Mouse (Mus musculus) CH12.LX (cell line): Measurements from ENCODE around the gene Gm9964. TPM values are rescaled to one million over a fixed set of nuclear protein-coding genes. Genes with fewer than 3 reads are reported as not detected.
"Not testable (repeated sequence)": the region's sequence is repeated elsewhere in the genome, so short reads cannot be mapped to it uniquely, and the experiment has no call there.

Source experiments
- DNase-seq: peaks from one replicate; pipeline ENCODE4 v3.0.0-alpha.2; 2013; ENCODE audit errors: extremely low read depth
- H3K27ac ChIP-seq: 2 replicates; pipeline ENCODE4 v1.5.1; 2012; ENCODE audit warnings: low read depth, mild to moderate bottlenecking, control low read depth, moderate library complexity; ENCODE audit not compliant: insufficient read depth
- H3K27me3 ChIP-seq: replicated peaks from 2 replicates; pipeline ENCODE3; 2012; ENCODE audit warnings: inconsistent platforms
- H3K36me3 ChIP-seq, 2 experiments: replicated peaks in 1 of 2; 2 replicates each; pipeline versions ENCODE3 to v1.6.1; 2012; ENCODE audit warnings: inconsistent platforms in 1 of 2, low read length in 1 of 2, mild to moderate bottlenecking in 1 of 2, mixed read lengths in 1 of 2, moderate library complexity in 1 of 2; ENCODE audit not compliant: control insufficient read depth in 1 of 2, insufficient read depth in 1 of 2
- H3K4me1 ChIP-seq, 2 experiments: 2 replicates each; pipeline ENCODE4 v1.6.1; 2012; ENCODE audit warnings: inconsistent platforms in 1 of 2, moderate library complexity in 1 of 2; ENCODE audit not compliant: insufficient read depth in 2 of 2, control insufficient read depth in 1 of 2
- H3K4me2 ChIP-seq: 2 replicates; pipeline ENCODE4 v1.6.1; 2012; ENCODE audit warnings: low read depth, mild to moderate bottlenecking, control low read depth; ENCODE audit not compliant: poor library complexity, insufficient read depth, severe bottlenecking
- H3K4me3 ChIP-seq, 3 experiments: fragments of 150-350 bp in 1 of 3; sonication (generic) in 1 of 3; replicated peaks in 1 of 3; 2 replicates each; pipeline versions ENCODE3 to v1.5.1; 2011 to 2012; ENCODE audit warnings: low read depth in 2 of 3, low read length in 2 of 3, mild to moderate bottlenecking in 2 of 3, moderate library complexity in 2 of 3, control low read depth in 1 of 3, improper control_type of control experiment in 1 of 3, inconsistent platforms in 1 of 3, mixed read lengths in 1 of 3; ENCODE audit not compliant: poor library complexity in 1 of 3
- H3K79me2 ChIP-seq: replicated peaks from 2 replicates; pipeline ENCODE4 v1.6.1; 2012; ENCODE audit warnings: mild to moderate bottlenecking, moderate library complexity; ENCODE audit not compliant: control insufficient read depth, poor library complexity, insufficient read depth, severe bottlenecking; ENCODE audit errors: extremely low read depth
- H3K9ac ChIP-seq: 2 replicates; pipeline ENCODE4 v1.6.1; 2012; ENCODE audit warnings: low read depth, mild to moderate bottlenecking, control low read depth, moderate library complexity; ENCODE audit not compliant: insufficient read depth
- H3K9me3 ChIP-seq: replicated peaks from 2 replicates; pipeline ENCODE3; 2012; ENCODE audit warnings: low read length, inconsistent platforms, mixed read lengths
- CHD1 ChIP-seq: IDR thresholded peaks from 2 replicates; pipeline ENCODE4 v1.6.1; 2012; ENCODE audit warnings: low read depth, low read length, improper control_type of control experiment, inconsistent platforms
- CTCF ChIP-seq, 2 experiments: IDR thresholded peaks in 1 of 2; conservative IDR thresholded peaks in 1 of 2; 2 replicates each; pipeline ENCODE4 v1.5.1; 2011 to 2012; ENCODE audit warnings: low read depth in 2 of 2, low read length in 2 of 2, improper control_type of control experiment in 1 of 2, inconsistent platforms in 1 of 2, mild to moderate bottlenecking in 1 of 2, moderate library complexity in 1 of 2
- E2F4 ChIP-seq: IDR thresholded peaks from 2 replicates; pipeline ENCODE4 v1.6.1; 2011; ENCODE audit warnings: low read depth, low read length, improper control_type of control experiment; ENCODE audit not compliant: insufficient replicate concordance
- ETS1 ChIP-seq: conservative IDR thresholded peaks from 2 replicates; pipeline ENCODE4 v1.6.1; 2012; ENCODE audit warnings: low read depth, mild to moderate bottlenecking, inconsistent platforms, low read length, improper control_type of control experiment, moderate library complexity
- HCFC1 ChIP-seq: IDR thresholded peaks from 2 replicates; pipeline ENCODE4 v1.6.1; 2012; ENCODE audit warnings: low read depth, mild to moderate bottlenecking, inconsistent platforms, low read length, improper control_type of control experiment
- IRF4 ChIP-seq: IDR thresholded peaks from 2 replicates; pipeline ENCODE4 v1.6.1; 2014; ENCODE audit warnings: low read depth, mild to moderate bottlenecking, inconsistent platforms, low read length, improper control_type of control experiment
- MAFK ChIP-seq: IDR thresholded peaks from 2 replicates; pipeline ENCODE4 v1.6.1; 2011; ENCODE audit warnings: low read length, improper control_type of control experiment; ENCODE audit not compliant: insufficient replicate concordance
- NELFE ChIP-seq: IDR thresholded peaks from 2 replicates; pipeline ENCODE4 v1.6.1; 2011; ENCODE audit warnings: low read depth, low read length, improper control_type of control experiment
- NRF1 ChIP-seq: IDR thresholded peaks from 2 replicates; pipeline ENCODE4 v1.6.1; 2014; ENCODE audit warnings: low read depth, mild to moderate bottlenecking, inconsistent platforms, low read length, improper control_type of control experiment, moderate library complexity
- PAX5 ChIP-seq: IDR thresholded peaks from 2 replicates; pipeline ENCODE4 v1.6.1; 2012; ENCODE audit warnings: low read length, inconsistent platforms, mixed read lengths
- POLR2A ChIP-seq: IDR thresholded peaks from 2 replicates; pipeline ENCODE4 v1.6.1; 2011; ENCODE audit warnings: low read depth, mild to moderate bottlenecking, improper control_type of control experiment, low read length
- SIN3A ChIP-seq: IDR thresholded peaks from 2 replicates; pipeline ENCODE4 v1.6.1; 2012; ENCODE audit warnings: low read length, improper control_type of control experiment, inconsistent platforms
- SMC3 ChIP-seq: IDR thresholded peaks from 2 replicates; pipeline ENCODE4 v1.6.1; 2011; ENCODE audit warnings: low read depth, low read length, improper control_type of control experiment
- TBP ChIP-seq: conservative IDR thresholded peaks from 2 replicates; pipeline ENCODE4 v1.6.1; 2011; ENCODE audit warnings: low read depth, low read length, improper control_type of control experiment
- USF1 ChIP-seq: IDR thresholded peaks from 2 replicates; pipeline ENCODE4 v1.6.1; 2014; ENCODE audit warnings: low read depth, mild to moderate bottlenecking, inconsistent platforms, low read length, improper control_type of control experiment
- USF2 ChIP-seq: conservative IDR thresholded peaks from 2 replicates; pipeline ENCODE4 v1.6.1; 2011; ENCODE audit warnings: low read depth, low read length, improper control_type of control experiment
- ZC3H11A ChIP-seq: IDR thresholded peaks from 2 replicates; pipeline ENCODE4 v1.6.1; 2012; ENCODE audit warnings: low read depth, mild to moderate bottlenecking, inconsistent platforms, low read length, improper control_type of control experiment
- ZKSCAN1 ChIP-seq: IDR thresholded peaks from 2 replicates; pipeline ENCODE4 v1.6.1; 2012; ENCODE audit warnings: low read depth, inconsistent platforms, low read length, improper control_type of control experiment, borderline replicate concordance
- dilution Hi-C: fragments of 300-500 bp; cut with MboI; formaldehyde crosslinking; loops from 2 replicates; pipeline ENCODE4 v1.14.3; 2020; ENCODE audit warnings: low sequenced_read_pairs; ENCODE audit not compliant: extremely low pct_unique_long_range_greater_than_20kb, extremely low pct_ligation_motif_present
- in situ Hi-C: fragments of 300-500 bp; cut with MboI; formaldehyde crosslinking; loops from 3 replicates; pipeline ENCODE4 v1.14.3; 2019; ENCODE audit warnings: low sequenced_read_pairs, low pct_ligation_motif_present, low pct_unique_long_range_greater_than_20kb, mixed read lengths
- polyA plus RNA-seq: library from polyadenylated mRNA; unstranded; fragments of >175 nt; gene quantifications from 2 replicates; pipeline ENCODE4 v1.2.1, GENCODE M21; 2012; ENCODE audit warnings: low read depth; ENCODE audit not compliant: insufficient read length
- total RNA-seq, 2 experiments: library from RNA; depleted of rRNA; stranded (reverse); fragments of 300-350 nt in 1 of 2; fragments of >200 nt in 1 of 2; gene quantifications; 2 replicates each; pipeline ENCODE4 v1.2.3; 2012 to 2014

Gene Gm9964
- total and polyA plus RNA-seq, 3 experiments, result not detected

DNA sequence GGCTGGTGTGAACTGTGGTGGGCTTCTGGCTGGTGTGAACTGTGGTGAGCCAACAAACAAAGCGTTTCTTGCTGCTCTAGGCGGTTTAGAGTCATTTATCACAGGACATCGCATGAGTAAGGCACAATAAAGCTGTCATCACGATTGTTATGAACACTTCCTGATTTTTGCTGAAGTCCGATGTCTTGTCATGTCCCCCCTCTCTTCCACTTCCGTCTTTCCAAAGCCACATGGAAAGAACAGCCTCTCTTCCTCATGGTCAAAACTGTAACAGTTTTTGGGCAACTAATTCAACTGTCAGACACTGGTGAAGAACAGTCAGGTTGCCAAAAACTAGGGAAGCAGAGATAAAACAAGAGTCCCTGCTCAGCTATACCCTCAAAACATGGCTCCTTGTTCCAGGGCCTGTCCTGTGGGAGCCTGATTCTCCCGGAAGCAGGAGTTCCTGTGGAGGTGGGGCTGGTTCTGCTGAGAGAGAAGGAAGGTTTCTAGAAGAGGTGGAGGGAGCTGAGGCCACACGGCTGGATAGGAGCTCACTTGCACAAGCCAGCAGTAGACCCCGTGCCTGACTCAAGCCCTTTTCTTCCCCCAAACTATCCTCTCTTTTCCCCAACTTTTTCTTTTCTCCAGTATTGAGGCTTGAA lies 9.1 kb upstream of the Gm9964 start:
- Histone ChIP-seq H3K27me3 (no peaks in the 10 kb centered on the region), H3K9ac (no peak overlapping the region), H3K9me3 (no peaks in the 10 kb centered on the region), H3K4me2 (no peak overlapping the region), H3K4me3 (no peak overlapping the region), H3K4me1 (peaks cover 11 to 34% of the 10 kb centered on the region in 2 experiments), H3K36me3 (no peaks in the 10 kb centered on the region), H3K79me2 (no peaks in the 10 kb centered on the region), H3K27ac (no peak overlapping the region)
- dilution Hi-C loops, result no loop called here
- DNase-seq, result no peak
- TF ChIP-seq ZC3H11A (no peak), CHD1 (no peak), POLR2A (no peak), NRF1 (no peak), SMC3 (no peak), USF1 (no peak), IRF4 (no peak), CTCF (conservative IDR thresholded peaks at IDR 0.05 in 1 of 2, IDR thresholded peaks at IDR 0.05 in 1 of 2; ENCODE audit: low read depth in 2 of 2, low read length in 2 of 2) (no peak), PAX5 (no peak)
- in situ Hi-C loops, result no loop called here

DNA sequence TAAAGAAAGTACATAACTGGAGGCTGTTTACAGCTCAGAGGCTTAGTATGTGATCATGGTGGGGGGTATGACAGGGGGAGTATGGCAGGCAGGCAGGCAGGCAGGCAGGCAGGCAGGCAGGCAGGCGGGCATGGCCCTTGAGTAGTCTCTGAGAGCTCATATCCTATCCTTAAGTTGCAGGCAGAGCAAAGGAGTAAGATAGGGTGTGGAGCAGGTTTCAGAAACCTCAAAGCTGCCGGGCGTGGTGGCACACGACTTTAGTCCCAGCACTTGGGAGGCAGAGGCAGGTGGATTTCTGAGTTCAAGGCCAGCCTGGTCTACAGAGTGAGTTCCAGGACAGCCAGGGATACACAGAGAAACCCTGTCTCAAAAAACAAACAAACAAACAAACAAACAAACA lies 7.5 kb upstream of the Gm9964 start:
- H3K36me3 ChIP-seq, H3K79me2 ChIP-seq, H3K9me3 ChIP-seq, dilution Hi-C loops, H3K27me3 ChIP-seq, DNase-seq, H3K4me3 ChIP-seq, H3K4me2 ChIP-seq, H3K9ac ChIP-seq, H3K27ac ChIP-seq: not testable (repeated sequence)
- in situ Hi-C loops, result loop anchor here (5.0 kb wide), 1 partner anchor 93 kb away; no protein-coding TSS in a partner anchor
- peaks cover 11 to 27% of the 10 kb centered on the region in 2 experiments for H3K4me1 ChIP-seq

DNA sequence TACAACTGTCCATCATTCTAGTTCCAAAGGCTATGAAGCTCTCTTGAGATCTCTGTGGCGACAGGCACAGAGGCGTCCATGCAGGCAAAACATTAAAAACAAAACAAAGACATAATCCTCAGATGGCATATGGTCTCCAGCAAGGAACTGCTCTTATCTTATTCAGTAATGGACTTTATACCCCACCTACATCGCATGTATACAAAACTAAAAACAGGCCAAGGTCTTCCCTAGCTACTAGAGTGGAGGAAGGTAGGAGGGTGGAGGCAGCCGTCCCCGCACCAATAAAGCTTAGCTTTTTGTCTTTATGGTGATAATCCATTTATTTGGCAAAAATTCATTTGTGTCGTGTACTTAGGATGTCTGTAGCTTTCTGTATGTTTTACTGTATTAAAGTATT lies 6.4 kb upstream of the Gm9964 start:
- in situ Hi-C loops, result loop anchor here (5.0 kb wide), 1 partner anchor 94 kb away; no protein-coding TSS in a partner anchor
- TF ChIP-seq USF2, result no peak
- no peak for TF ChIP-seq TBP
- TF ChIP-seq HCFC1, result no peak
- no peak for TF ChIP-seq E2F4
- no peak for TF ChIP-seq SMC3
- TF ChIP-seq ZKSCAN1, result no peak
- no peak for TF ChIP-seq NRF1
- TF ChIP-seq SIN3A, result no peak
- TF ChIP-seq NELFE, result no peak
- no peak for TF ChIP-seq MAFK
- no peak for TF ChIP-seq ETS1
- Histone ChIP-seq H3K4me1 (peaks cover 10 to 22% of the 10 kb centered on the region in 2 experiments), H3K27me3 (no peaks in the 10 kb centered on the region), H3K27ac (no peak overlapping the region), H3K4me3 (no peak overlapping the region), H3K4me2 (no peak overlapping the region), H3K36me3 (no peaks in the 10 kb centered on the region), H3K9ac (no peak overlapping the region), H3K79me2 (no peaks in the 10 kb centered on the region), H3K9me3 (no peaks in the 10 kb centered on the region)
- DNase-seq, result no peak
- dilution Hi-C loops, result no loop called here
